ENCODE assay signal across 26 mouse cellular contexts in genomic region chr1:63897556-63897955, GRCm38 (mm10).
A peak's percentile ranks its signal among the peaks of the same experiment; 100 is the strongest.
DNase-seq lines count a peak whose midpoint lies in the region; ATAC-seq and TF ChIP-seq lines count a peak whose summit lies in the region.
"Had no signal": no experiment of that assay in that cellular context is flagged by ENCODE, and none has a peak within 500 bp of the region (broad histone marks: within the 10 kb centered on the region; RNA-seq: fewer than 3 reads in every experiment).

No protein-coding gene starts in this region.

- no peaks in the 10 kb centered on the region for H3K36me3 ChIP-seq in embryonic facial prominence, embryonic 13.5 days
- H3K36me3 ChIP-seq in embryonic facial prominence, embryonic 10.5 days (replicated peaks), result no peaks in the 10 kb centered on the region
- H3K36me3 ChIP-seq in midbrain, postnatal 0 days (ENCODE audit: insufficient read depth, low read length), result no peaks in the 10 kb centered on the region
- no peaks in the 10 kb centered on the region for H3K36me3 ChIP-seq in midbrain, embryonic 13.5 days
- no peaks in the 10 kb centered on the region for H3K36me3 ChIP-seq in embryonic facial prominence, embryonic 14.5 days (ENCODE audit: control insufficient read depth, insufficient read depth, low read length)
- H3K36me3 ChIP-seq: embryonic facial prominence, embryonic 12.5 days; forebrain, embryonic 10.5 days; heart, embryonic 12.5 days; heart, embryonic 15.5 days; hindbrain, embryonic 10.5 days had no signal

- no peak overlapping the region for H3K27ac ChIP-seq in embryonic facial prominence, embryonic 13.5 days
- H3K27ac ChIP-seq in embryonic facial prominence, embryonic 10.5 days (replicated peaks), result no peak overlapping the region
- no peak overlapping the region for H3K27ac ChIP-seq in midbrain, postnatal 0 days (ENCODE audit: low read depth, low read length)
- no peak overlapping the region for H3K27ac ChIP-seq in midbrain, embryonic 13.5 days
- H3K27ac ChIP-seq in embryonic facial prominence, embryonic 14.5 days (replicated peaks; ENCODE audit: low read depth, low read length), result no peak overlapping the region
- H3K27ac ChIP-seq: embryonic facial prominence, embryonic 12.5 days; forebrain, embryonic 10.5 days; forebrain, embryonic 13.5 days; gastrocnemius, adult 2 months; heart, embryonic 15.5 days; hindbrain, embryonic 10.5 days; hindbrain, embryonic 14.5 days had no signal

- H3K4me1 ChIP-seq in embryonic facial prominence, embryonic 13.5 days, result 0 out of 2 replicates have a peak, but pooled peaks cover 4% of the 10 kb centered on the region
- no peaks in the 10 kb centered on the region for H3K4me1 ChIP-seq in embryonic facial prominence, embryonic 10.5 days
- no peaks in the 10 kb centered on the region for H3K4me1 ChIP-seq in midbrain, postnatal 0 days (ENCODE audit: insufficient read depth, low read length)
- peaks cover 15% of the 10 kb centered on the region for H3K4me1 ChIP-seq in midbrain, embryonic 13.5 days (replicated peaks)
- H3K4me1 ChIP-seq in embryonic facial prominence, embryonic 14.5 days (ENCODE audit: control insufficient read depth, insufficient read depth, low read length), result no peaks in the 10 kb centered on the region
- H3K4me1 ChIP-seq: embryonic facial prominence, embryonic 12.5 days; heart, embryonic 12.5 days had no signal

- no peak for DNase-seq in embryonic facial prominence, embryonic 10.5 days (ENCODE audit: low spot score)
- DNase-seq in midbrain, postnatal 0 days (ENCODE audit: low spot score), result peak; percentile 33
- peak; percentile 16 for DNase-seq in embryonic facial prominence, embryonic 14.5 days (ENCODE audit: low spot score)
- DNase-seq in adrenal gland, postnatal 4 days (ENCODE audit: low spot score in 2 of 2), result no peak
- DNase-seq in right cerebral cortex, adult 18-20 months, result no peak
- DNase-seq: adrenal gland, adult 8-10 months; adrenal gland, postnatal 25 days; B cell, adult 2 months; cerebellum, adult 11-12 months; cerebellum, adult 8-10 months; gastrocnemius, adult 2 months; gastrocnemius, postnatal 14 days; heart, postnatal 10 days; heart, postnatal 36 days had no signal

- no peak for TF ChIP-seq CTCF in midbrain, postnatal 0 days (IDR thresholded peaks at IDR 0.05)

- no peaks in the 10 kb centered on the region for H3K27me3 ChIP-seq in embryonic facial prominence, embryonic 13.5 days
- H3K27me3 ChIP-seq in embryonic facial prominence, embryonic 10.5 days (replicated peaks; ENCODE audit: low read depth, poor library complexity, severe bottlenecking), result no peaks in the 10 kb centered on the region
- H3K27me3 ChIP-seq in midbrain, postnatal 0 days (ENCODE audit: insufficient read depth, low read length), result no peaks in the 10 kb centered on the region
- H3K27me3 ChIP-seq in midbrain, embryonic 13.5 days, result peaks cover 60% of the 10 kb centered on the region
- H3K27me3 ChIP-seq in embryonic facial prominence, embryonic 14.5 days (replicated peaks; ENCODE audit: control insufficient read depth, insufficient read depth, low read length), result no peaks in the 10 kb centered on the region
- H3K27me3 ChIP-seq: embryonic facial prominence, embryonic 12.5 days; forebrain, embryonic 13.5 days; heart, embryonic 12.5 days; heart, embryonic 15.5 days had no signal

- 0 out of 2 replicates have a peak, but pooled peaks have one; percentile 20 for ATAC-seq in embryonic facial prominence, embryonic 13.5 days (ENCODE audit: insufficient number of reproducible peaks, insufficient read depth, low FRiP score, low TSS enrichment, low read depth)
- ATAC-seq in midbrain, postnatal 0 days (ENCODE audit: low FRiP score), result no peak
- no peak for ATAC-seq in midbrain, embryonic 13.5 days
- no peak for ATAC-seq in embryonic facial prominence, embryonic 14.5 days (ENCODE audit: low read depth)
- ATAC-seq: activated CD4-positive, CD25-positive, alpha-beta regulatory T cell, adult 4 months; forebrain, embryonic 13.5 days; forebrain, embryonic 16.5 days; intestine, postnatal 0 days had no signal

- no peak overlapping the region for H3K4me2 ChIP-seq in embryonic facial prominence, embryonic 13.5 days
- H3K4me2 ChIP-seq in midbrain, postnatal 0 days (ENCODE audit: low read depth, low read length, poor library complexity, severe bottlenecking), result no peak overlapping the region
- no peak overlapping the region for H3K4me2 ChIP-seq in midbrain, embryonic 13.5 days (replicated peaks)
- H3K4me2 ChIP-seq in embryonic facial prominence, embryonic 14.5 days (ENCODE audit: low read depth, low read length), result no peak overlapping the region
- H3K4me2 ChIP-seq: embryonic facial prominence, embryonic 12.5 days; forebrain, embryonic 13.5 days; heart, embryonic 12.5 days; heart, embryonic 15.5 days; hindbrain, embryonic 14.5 days had no signal

- 41% methylated on average over 2 of the region's 2 CpGs for WGBS in embryonic facial prominence, embryonic 13.5 days
- WGBS in embryonic facial prominence, embryonic 10.5 days, result 77% methylated on average over 2 of the region's 2 CpGs
- 38% methylated on average over 2 of the region's 2 CpGs for WGBS in midbrain, postnatal 0 days
- 39% methylated on average over 2 of the region's 2 CpGs for WGBS in midbrain, embryonic 13.5 days
- 45% methylated on average over 2 of the region's 2 CpGs for WGBS in embryonic facial prominence, embryonic 14.5 days

- no peak overlapping the region for H3K4me3 ChIP-seq in embryonic facial prominence, embryonic 13.5 days
- no peak overlapping the region for H3K4me3 ChIP-seq in embryonic facial prominence, embryonic 10.5 days
- H3K4me3 ChIP-seq in midbrain, postnatal 0 days (ENCODE audit: low read depth, low read length), result no peak overlapping the region
- H3K4me3 ChIP-seq in midbrain, embryonic 13.5 days (replicated peaks), result no peak overlapping the region
- no peak overlapping the region for H3K4me3 ChIP-seq in embryonic facial prominence, embryonic 14.5 days (ENCODE audit: low read depth, low read length)
- H3K4me3 ChIP-seq: embryonic facial prominence, embryonic 12.5 days; forebrain, embryonic 10.5 days; forebrain, embryonic 13.5 days; gastrocnemius, adult 2 months; heart, embryonic 12.5 days; heart, embryonic 15.5 days; hindbrain, embryonic 10.5 days had no signal

- H3K9me3 ChIP-seq in embryonic facial prominence, embryonic 13.5 days, result no peaks in the 10 kb centered on the region
- no peaks in the 10 kb centered on the region for H3K9me3 ChIP-seq in embryonic facial prominence, embryonic 10.5 days
- no peaks in the 10 kb centered on the region for H3K9me3 ChIP-seq in midbrain, postnatal 0 days (ENCODE audit: low read length)
- H3K9me3 ChIP-seq in midbrain, embryonic 13.5 days, result no peaks in the 10 kb centered on the region; the same call in 1 of the 2 replicates
- no peaks in the 10 kb centered on the region for H3K9me3 ChIP-seq in embryonic facial prominence, embryonic 14.5 days (ENCODE audit: control insufficient read depth, low read length)
- H3K9me3 ChIP-seq: embryonic facial prominence, embryonic 12.5 days; forebrain, embryonic 10.5 days; forebrain, embryonic 13.5 days; heart, embryonic 12.5 days; heart, embryonic 15.5 days; hindbrain, embryonic 10.5 days had no signal

- H3K9ac ChIP-seq in embryonic facial prominence, embryonic 13.5 days, result no peak overlapping the region
- H3K9ac ChIP-seq in midbrain, postnatal 0 days (replicated peaks; ENCODE audit: low read length, poor library complexity, severe bottlenecking), result no peak overlapping the region
- no peak overlapping the region for H3K9ac ChIP-seq in midbrain, embryonic 13.5 days (replicated peaks)
- no peak overlapping the region for H3K9ac ChIP-seq in embryonic facial prominence, embryonic 14.5 days (ENCODE audit: low read depth, low read length)
- H3K9ac ChIP-seq: embryonic facial prominence, embryonic 12.5 days; forebrain, embryonic 13.5 days; heart, embryonic 12.5 days; heart, embryonic 15.5 days; hindbrain, embryonic 14.5 days had no signal

Comparison
In these comparisons a context has a peak if more than half of its experiments do, and no peak if none do; other contexts are left out.
1. DNase-seq: peak in midbrain, postnatal 0 days (single experiment) and embryonic facial prominence, embryonic 14.5 days (single experiment); none in embryonic facial prominence, embryonic 10.5 days (single experiment), adrenal gland, postnatal 4 days (0 of 2) and right cerebral cortex, adult 18-20 months (single experiment).